Mouse (Mus musculus) heart, postnatal 0 days (tissue): ENCODE data around the gene Plcb3. TPM values are rescaled to one million over a fixed set of nuclear protein-coding genes. Genes with fewer than 3 reads are reported as not detected.

Experiments used
- ATAC-seq: fragments of 200-750 bp; cut with Nextera tagmentation; 2 replicates; pipeline ENCODE4 v1.8.0; 2017; ENCODE audit warnings: low read depth, moderate number of reproducible peaks, moderate library complexity; ENCODE audit not compliant: insufficient read depth
- DNase-seq: peaks from one replicate; pipeline ENCODE4 v3.0.0-alpha.2; 2016; ENCODE audit warnings: low spot score
- H3K27ac ChIP-seq: fragments of 300-500 bp; sonication (generic); 2 replicates; pipeline ENCODE4 v1.5.1; 2014; ENCODE audit warnings: low read depth, mild to moderate bottlenecking
- H3K27me3 ChIP-seq: fragments of 300-500 bp; sonication (generic); 2 replicates; pipeline ENCODE4 v1.6.1; 2014; ENCODE audit warnings: low read length, mixed read lengths; ENCODE audit not compliant: control insufficient read depth, insufficient read depth
- H3K36me3 ChIP-seq: fragments of 300-500 bp; sonication (generic); replicated peaks from 2 replicates; pipeline ENCODE4 v1.6.1; 2014; ENCODE audit warnings: low read length, mixed read lengths; ENCODE audit not compliant: control insufficient read depth, insufficient read depth
- H3K4me1 ChIP-seq: fragments of 300-500 bp; sonication (generic); 2 replicates; pipeline ENCODE4 v1.6.1; 2014; ENCODE audit warnings: antibody characterized with exemption; ENCODE audit not compliant: control insufficient read depth, insufficient read depth
- H3K4me2 ChIP-seq: fragments of 300-500 bp; sonication (generic); 2 replicates; pipeline ENCODE4 v1.6.1; 2014; ENCODE audit warnings: low read depth, mild to moderate bottlenecking, low read length, moderate library complexity
- H3K4me3 ChIP-seq: fragments of 300-500 bp; sonication (generic); 2 replicates; pipeline ENCODE4 v1.5.1; 2014; ENCODE audit warnings: low read depth, low read length
- H3K9ac ChIP-seq: fragments of 300-500 bp; sonication (generic); replicated peaks from 2 replicates; pipeline ENCODE4 v1.6.1; 2014; ENCODE audit warnings: low read depth, low read length, mixed read lengths
- H3K9me3 ChIP-seq: fragments of 300-500 bp; sonication (generic); replicated peaks from 2 replicates; pipeline ENCODE4 v1.6.1; 2016; ENCODE audit warnings: low read length; ENCODE audit not compliant: control insufficient read depth
- CTCF ChIP-seq: IDR thresholded peaks from 2 replicates; pipeline ENCODE4 v1.5.1; 2016; ENCODE audit warnings: antibody characterized with exemption, control low read depth, low read depth
- EP300 ChIP-seq: IDR thresholded peaks from 2 replicates; pipeline ENCODE4 v1.6.1; 2016; ENCODE audit warnings: antibody characterized with exemption, low read depth
- WGBS: fragments of 180-500 bp; shearing (Covaris S2); extraction: QIAGEN DNeasy Blood & Tissue Kit; methylation state at CpG from one replicate; pipeline ENCODE4 v1.1.7; 2014; 5-methylcytosine and 5-hydroxymethylcytosine counted together
- polyA plus RNA-seq: library from polyadenylated mRNA; unstranded; fragments of >200 nt; fragmentation: Nextera tagmentation; extraction: Ambion mirVana; gene quantifications from 2 replicates; pipeline ENCODE4 v1.2.1, GENCODE M21; 2015
- total RNA-seq: library from RNA; depleted of rRNA; stranded (reverse); fragments of >200 nt; gene quantifications from 2 replicates; pipeline ENCODE4 v1.2.3, GENCODE M21; 2014; ENCODE audit warnings: low replicate concordance

The Plcb3 gene
- total and polyA plus RNA-seq, 2 experiments from 2014 or later: 8.3 to 24.9 TPM

DNA sequence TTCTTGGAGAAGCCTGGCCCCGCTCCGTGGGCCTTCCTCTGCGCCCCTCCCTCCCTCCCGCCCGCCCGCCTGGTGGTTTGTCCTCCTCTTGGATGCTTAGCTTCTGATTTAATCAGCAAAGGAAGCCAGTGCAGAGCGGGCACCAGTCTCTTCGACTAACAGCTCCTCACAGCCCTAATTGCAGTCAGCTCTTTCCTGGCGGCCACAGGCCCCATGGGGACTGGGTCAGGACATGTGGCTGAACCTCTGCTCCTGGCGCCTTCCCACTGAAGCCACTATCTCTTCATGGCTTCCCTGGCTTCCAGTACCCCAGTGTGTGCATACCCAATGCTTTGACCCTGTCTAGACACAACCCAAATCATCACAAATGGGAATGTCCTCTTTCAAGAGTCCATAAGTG, 19.8 kb downstream of the Plcb3 start:
- H3K9ac ChIP-seq: no peak overlapping the region
- DNase-seq (no peak), ATAC-seq (no peak)
- no peak for TF ChIP-seq CTCF
- no peak for TF ChIP-seq EP300
- H3K9me3 ChIP-seq: no peaks in the 10 kb centered on the region
- H3K27ac ChIP-seq: no peak overlapping the region
- no peak overlapping the region for H3K4me3 ChIP-seq
- H3K27me3 ChIP-seq: no peaks in the 10 kb centered on the region
- WGBS: 75% methylated on average over 10 of the region's 10 CpGs
- no peak overlapping the region for H3K4me2 ChIP-seq
- peaks cover 30% of the 10 kb centered on the region for H3K4me1 ChIP-seq
- peaks cover 42% of the 10 kb centered on the region for H3K36me3 ChIP-seq

DNA sequence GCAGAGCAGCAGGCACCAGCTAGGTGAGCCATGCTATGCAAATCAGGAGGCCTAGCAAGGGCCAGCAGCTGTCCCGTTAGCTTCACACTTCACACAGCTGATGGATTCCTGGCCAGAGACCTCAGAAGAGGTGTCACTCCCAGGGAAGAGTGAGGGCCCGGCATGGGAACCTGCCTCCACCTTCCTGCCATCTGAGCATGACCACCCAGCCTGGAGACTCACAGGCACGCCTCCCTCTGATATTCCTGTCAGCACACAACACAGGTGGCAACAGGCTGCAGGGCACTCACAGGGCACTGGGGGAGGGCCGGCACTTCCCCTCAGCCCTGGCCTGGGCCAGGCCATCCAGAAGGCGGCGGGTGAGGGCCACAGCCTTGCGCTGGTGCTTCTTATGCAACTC, 20.8 kb downstream of the Plcb3 start:
- Histone ChIP-seq H3K27ac (peak overlapping the region; percentile 54), H3K4me3 (no peak overlapping the region), H3K4me2 (no peak overlapping the region), H3K27me3 (no peaks in the 10 kb centered on the region), H3K9me3 (no peaks in the 10 kb centered on the region), H3K4me1 (peaks cover 30% of the 10 kb centered on the region), H3K9ac (0 out of 2 replicates have a peak overlapping the region, but pooled peaks have one; percentile 29), H3K36me3 (peaks cover 39% of the 10 kb centered on the region)
- DNase-seq (peak; percentile 75), ATAC-seq (peak; percentile 53)
- peak; percentile 35 for TF ChIP-seq CTCF
- no peak; the same call in 1 of the 2 replicates for TF ChIP-seq EP300
- 34% methylated on average over 7 of the region's 7 CpGs for WGBS

DNA sequence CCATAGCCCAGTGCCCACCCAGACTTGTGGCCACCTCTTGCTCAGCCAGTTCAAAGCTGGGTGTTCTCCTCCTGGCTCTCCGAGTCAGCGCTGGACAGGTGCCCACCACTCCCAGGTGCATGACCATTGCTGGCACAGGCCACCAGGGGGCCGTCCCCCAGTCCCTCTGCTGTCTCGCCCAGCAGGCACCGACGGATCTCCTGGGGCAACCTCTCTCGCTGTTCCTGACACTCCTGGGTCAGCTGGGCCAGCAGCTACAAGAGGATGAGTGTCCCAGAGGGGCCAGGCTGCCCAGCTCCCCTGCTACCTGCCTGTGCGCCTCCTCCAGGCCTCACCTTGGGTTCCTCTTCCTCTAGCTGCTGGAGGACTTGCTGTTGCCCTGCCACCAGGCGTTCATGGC, 22.2 kb downstream of the Plcb3 start:
- H3K36me3 ChIP-seq: peaks cover 25% of the 10 kb centered on the region
- no peak overlapping the region for H3K4me3 ChIP-seq
- peak; percentile 30 for DNase-seq
- WGBS: 50% methylated on average over 9 of the region's 9 CpGs
- no peak overlapping the region for H3K4me2 ChIP-seq
- TF ChIP-seq CTCF (peak; percentile 45), EP300 (no peak)
- H3K4me1 ChIP-seq: peaks cover 30% of the 10 kb centered on the region
- no peak overlapping the region for H3K27ac ChIP-seq
- H3K9ac ChIP-seq: no peak overlapping the region
- ATAC-seq: no peak
- no peaks in the 10 kb centered on the region for H3K9me3 ChIP-seq
- H3K27me3 ChIP-seq: no peaks in the 10 kb centered on the region

DNA sequence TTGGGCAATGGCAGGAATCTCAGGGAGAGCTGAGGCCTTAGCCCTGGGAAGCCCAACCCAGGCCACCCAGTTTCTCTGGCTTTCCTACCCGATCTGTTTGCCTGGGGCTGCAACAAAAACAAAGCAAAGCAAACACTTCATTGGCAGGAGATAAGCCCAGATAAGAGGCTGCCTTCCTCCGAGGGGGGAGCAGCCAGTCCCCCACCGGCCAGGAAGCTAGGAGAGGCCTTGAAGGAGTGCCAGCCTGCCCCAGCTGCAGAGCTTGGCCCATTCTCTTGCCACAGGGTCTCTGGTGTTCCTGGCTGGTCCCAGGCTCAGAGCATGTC, 23.6 kb downstream of the Plcb3 start:
- Histone ChIP-seq H3K9ac (peak overlapping the region; percentile 74), H3K36me3 (peaks cover 13% of the 10 kb centered on the region; the same call in 1 of the 2 replicates), H3K4me1 (peaks cover 30% of the 10 kb centered on the region), H3K27ac (peak overlapping the region; percentile 96), H3K4me2 (peak overlapping the region; percentile 81), H3K9me3 (no peaks in the 10 kb centered on the region), H3K4me3 (peak overlapping the region; percentile 71), H3K27me3 (no peaks in the 10 kb centered on the region)
- ATAC-seq (no peak), DNase-seq (no peak)
- 9% methylated on average over 3 of the region's 3 CpGs for WGBS
- no peak for TF ChIP-seq EP300
- TF ChIP-seq CTCF: no peak

DNA sequence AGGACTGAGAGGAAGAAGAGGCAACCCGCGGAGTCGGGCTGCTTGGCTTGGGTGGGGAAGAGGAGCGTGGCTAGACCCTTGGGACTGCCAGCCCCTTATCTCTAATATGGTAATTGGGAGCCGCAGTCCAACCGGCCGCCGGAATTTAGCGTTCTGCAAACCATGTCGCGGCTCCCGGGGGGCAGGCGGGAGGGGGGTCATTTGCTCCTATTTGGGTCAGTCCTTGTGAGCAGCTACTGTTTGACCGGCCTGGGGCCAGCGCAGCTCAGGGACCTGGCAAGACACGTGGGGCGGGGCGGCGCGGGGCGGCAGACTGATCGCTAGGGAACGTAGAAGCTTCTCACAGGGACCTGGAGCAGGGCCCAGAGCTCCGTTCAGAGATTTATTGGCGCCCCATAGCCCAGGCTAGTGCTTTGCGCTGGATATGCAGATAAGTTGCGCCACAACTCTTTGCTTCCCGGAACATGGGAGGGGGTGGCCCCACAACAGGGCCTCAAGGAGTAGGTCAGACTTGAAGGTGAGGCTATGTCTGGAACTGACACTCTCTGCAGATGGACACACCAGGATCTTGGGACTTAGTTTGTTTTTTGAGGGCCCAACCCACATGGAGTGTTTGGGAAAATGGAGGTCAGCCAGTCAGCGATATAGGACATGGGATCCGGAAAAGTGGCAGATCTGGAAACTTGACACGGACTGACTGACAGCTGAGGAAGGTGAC, 24.1 kb downstream of the Plcb3 start:
- Histone ChIP-seq H3K36me3 (0 out of 2 replicates have a peak, but pooled peaks cover 7% of the 10 kb centered on the region), H3K9me3 (no peaks in the 10 kb centered on the region), H3K9ac (peak overlapping the region; percentile 74), H3K4me1 (peaks cover 30% of the 10 kb centered on the region), H3K27ac (peak overlapping the region; percentile 96), H3K27me3 (no peaks in the 10 kb centered on the region), H3K4me2 (peak overlapping the region; percentile 81), H3K4me3 (peak overlapping the region; percentile 71)
- TF ChIP-seq CTCF (no peak), EP300 (0 out of 2 replicates have a peak, but pooled peaks have one; percentile 4)
- 1% methylated on average over 31 of the region's 31 CpGs for WGBS
- DNase-seq: peak; percentile 80
- ATAC-seq: peak; percentile 45
